Mouse (Mus musculus): ENCODE measurements around the gene Tle3. TPM values are rescaled to one million over a fixed set of nuclear protein-coding genes. Genes with fewer than 3 reads are reported as not detected.
A peak's percentile ranks its signal among the peaks of the same experiment; 100 is the strongest.

Gene Tle3
- polyA plus RNA-seq, 1 experiment from 2014 or later, result 48.7 TPM

DNA sequence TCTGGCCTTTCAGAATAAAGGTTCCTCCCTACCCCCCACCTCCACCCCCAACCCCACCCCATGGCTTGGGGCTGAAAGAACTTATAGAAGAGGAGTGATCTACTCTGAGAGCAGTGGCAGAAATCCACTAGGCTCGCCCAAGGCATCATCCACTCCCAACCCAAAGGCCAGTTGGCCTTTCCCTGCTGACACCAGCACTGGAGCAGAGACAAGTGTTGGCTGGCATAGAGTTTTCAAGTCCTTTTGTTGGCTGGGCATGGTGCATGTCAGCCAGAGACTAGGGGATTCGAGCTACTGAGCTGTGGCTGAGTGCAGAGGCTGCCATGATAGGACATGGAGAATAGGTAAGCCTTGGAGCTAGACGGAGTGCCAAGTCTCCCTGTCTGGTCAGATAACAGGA is 9.3 kb downstream of the Tle3 start:
- peaks cover 83% of the 10 kb centered on the region for H3K36me3 ChIP-seq
- H3K27me3 ChIP-seq (ENCODE audit: low read depth, poor library complexity, severe bottlenecking), result peaks cover 31% of the 10 kb centered on the region
- WGBS, result 88% methylated on average over 3 of the region's 3 CpGs
- H3K4me1 ChIP-seq, result peaks cover 100% of the 10 kb centered on the region
- 0 out of 2 replicates have a peak overlapping the region, but pooled peaks have one; percentile 7 for H3K4me3 ChIP-seq
- no peak for DNase-seq (ENCODE audit: low spot score)
- no peaks in the 10 kb centered on the region for H3K9me3 ChIP-seq (replicated peaks)
- no peak overlapping the region for H3K27ac ChIP-seq (replicated peaks)

DNA sequence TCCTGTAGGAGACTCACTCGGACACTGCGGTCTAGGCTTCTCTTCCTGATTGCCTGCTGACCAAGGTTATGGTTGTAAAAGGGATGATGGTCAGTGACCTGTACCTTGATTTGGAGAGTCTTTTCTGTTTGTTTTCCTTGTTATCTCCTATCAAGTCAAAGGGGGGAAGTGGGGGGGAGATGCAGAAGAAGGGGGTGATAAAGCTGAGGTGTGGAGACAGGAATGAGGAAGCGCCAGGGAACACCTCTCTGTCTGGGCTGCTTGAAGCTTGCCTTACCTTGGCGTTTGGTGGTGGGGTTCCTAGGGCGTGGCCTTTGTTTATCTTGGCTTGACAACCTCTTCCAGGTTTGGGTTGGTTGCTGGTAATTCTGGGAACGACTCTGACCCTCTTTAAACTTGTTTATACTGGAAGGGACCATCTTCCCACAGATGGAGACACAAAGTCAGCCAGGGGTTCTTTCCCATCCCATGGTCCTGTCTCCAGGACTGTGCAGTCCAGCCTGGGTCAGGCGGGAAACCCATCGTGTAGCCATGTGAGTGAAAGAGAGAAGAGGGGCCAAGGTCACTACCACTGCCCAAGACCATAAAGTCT is 10.5 kb downstream of the Tle3 start:
- H3K27ac ChIP-seq (replicated peaks), result 0 out of 2 replicates have a peak overlapping the region, but pooled peaks have one; percentile 14
- H3K4me3 ChIP-seq, result 0 out of 2 replicates have a peak overlapping the region, but pooled peaks have one; percentile 14
- no peaks in the 10 kb centered on the region for H3K9me3 ChIP-seq (replicated peaks)
- 81% methylated on average over 8 of the region's 8 CpGs for WGBS
- peaks cover 84% of the 10 kb centered on the region for H3K36me3 ChIP-seq
- no peak for DNase-seq (ENCODE audit: low spot score)
- peaks cover 100% of the 10 kb centered on the region for H3K4me1 ChIP-seq
- H3K27me3 ChIP-seq (ENCODE audit: low read depth, poor library complexity, severe bottlenecking), result peaks cover 34% of the 10 kb centered on the region

DNA sequence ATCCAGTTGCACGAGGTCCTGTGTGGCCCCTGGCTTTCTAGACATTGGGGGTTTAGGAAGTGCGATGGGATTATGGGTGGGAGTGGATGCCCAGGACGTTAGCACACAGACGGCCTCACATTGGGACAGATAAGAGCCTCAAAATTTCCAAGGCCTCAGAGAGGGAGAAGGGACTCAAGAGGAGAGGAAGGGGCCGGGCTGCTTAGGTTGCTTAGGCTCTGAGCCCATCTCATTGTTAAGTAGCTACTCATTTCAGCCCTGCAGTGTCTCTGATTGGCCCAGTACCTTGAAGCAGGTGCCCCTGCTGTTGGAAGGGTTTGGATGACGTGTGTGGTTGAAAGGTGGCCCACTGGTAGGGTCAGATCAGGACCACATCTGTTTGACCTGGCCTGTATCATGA is 11.9 kb downstream of the Tle3 start:
- WGBS, result 17% methylated on average over 6 of the region's 6 CpGs
- peak overlapping the region; percentile 83 for H3K27ac ChIP-seq (replicated peaks)

DNA sequence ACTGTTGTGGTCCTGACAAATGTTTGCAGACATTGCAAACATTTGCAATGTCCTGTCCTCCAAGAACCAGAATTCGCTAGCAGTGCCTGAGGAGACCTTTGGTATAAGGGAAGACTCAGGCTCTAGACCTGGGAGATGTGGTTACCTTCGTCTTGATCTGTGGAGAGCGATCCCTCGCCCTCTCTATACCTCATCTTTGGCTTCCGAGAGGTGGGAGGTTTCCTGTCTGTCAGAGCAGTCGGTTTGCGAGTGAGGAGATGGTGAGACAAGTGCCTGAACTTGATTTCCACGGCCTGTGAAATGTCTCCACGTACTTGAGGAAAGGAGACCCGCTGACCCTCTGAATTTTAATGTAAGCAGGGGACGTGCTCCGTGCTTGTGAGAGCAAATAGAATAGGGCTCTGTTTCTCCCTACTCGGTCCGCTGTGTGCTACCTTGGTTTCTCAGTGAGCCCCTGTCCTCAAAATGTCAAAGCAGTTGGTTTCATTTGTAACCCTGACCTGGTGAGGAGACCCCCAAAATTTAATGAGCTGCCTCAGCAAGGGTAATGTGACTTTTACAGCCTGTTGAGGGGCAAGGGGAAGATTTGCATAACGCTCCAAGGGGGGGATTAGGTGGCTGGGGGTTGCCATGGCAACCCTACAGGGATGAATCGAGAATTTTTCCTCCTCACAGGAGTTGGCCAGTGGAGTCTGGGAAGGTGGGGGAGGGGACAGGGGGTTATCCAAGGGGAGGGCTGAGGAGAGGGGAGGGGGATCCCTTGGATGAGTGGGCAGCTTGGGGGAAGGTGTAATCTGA is 12.7 kb downstream of the Tle3 start:
- Histone ChIP-seq H3K27ac (replicated peaks) (peak overlapping the region; percentile 83), H3K4me1 (peaks cover 100% of the 10 kb centered on the region), H3K36me3 (peaks cover 86% of the 10 kb centered on the region), H3K4me3 (peak overlapping the region; percentile 46), H3K27me3 (ENCODE audit: low read depth, poor library complexity, severe bottlenecking) (peaks cover 28% of the 10 kb centered on the region), H3K9me3 (replicated peaks) (no peaks in the 10 kb centered on the region)
- DNase-seq (ENCODE audit: low spot score), result peak; percentile 92
- WGBS, result 4% methylated on average over 16 of the region's 16 CpGs

More for the DNA sequence above, 11.9 kb downstream of the Tle3 start:
- Histone ChIP-seq H3K4me3 (peak overlapping the region; percentile 46), H3K27me3 (ENCODE audit: low read depth, poor library complexity, severe bottlenecking) (peaks cover 34% of the 10 kb centered on the region), H3K9me3 (replicated peaks) (no peaks in the 10 kb centered on the region), H3K36me3 (peaks cover 86% of the 10 kb centered on the region), H3K4me1 (peaks cover 100% of the 10 kb centered on the region)
- DNase-seq (ENCODE audit: low spot score), result no peak

DNA sequence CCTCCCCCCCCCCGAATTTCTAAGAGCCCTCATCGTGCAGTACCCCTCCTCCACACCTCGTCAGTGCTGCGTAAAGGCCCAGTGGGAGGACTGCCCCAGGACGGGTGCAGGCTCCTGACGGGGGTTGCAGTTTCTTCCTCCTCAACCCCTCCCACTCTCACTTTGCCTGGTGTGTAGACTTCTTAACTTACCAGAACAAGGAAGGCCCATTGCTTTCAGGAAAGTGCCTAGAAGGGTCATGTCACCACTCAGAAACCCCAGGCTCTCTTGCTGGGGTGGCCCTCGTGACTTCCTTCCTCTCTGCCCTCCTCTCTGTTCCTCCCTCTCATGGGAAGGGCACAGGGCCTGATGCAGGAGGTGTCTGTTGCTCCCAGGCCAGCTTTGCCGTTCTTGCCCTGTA is 13.6 kb downstream of the Tle3 start:
- Histone ChIP-seq H3K4me1 (peaks cover 100% of the 10 kb centered on the region), H3K27ac (replicated peaks) (peak overlapping the region; percentile 83), H3K27me3 (ENCODE audit: low read depth, poor library complexity, severe bottlenecking) (peaks cover 28% of the 10 kb centered on the region), H3K9me3 (replicated peaks) (no peaks in the 10 kb centered on the region), H3K4me3 (peak overlapping the region; percentile 46), H3K36me3 (peaks cover 86% of the 10 kb centered on the region)
- WGBS, result 7% methylated on average over 8 of the region's 8 CpGs
- no peak for DNase-seq (ENCODE audit: low spot score)

DNA sequence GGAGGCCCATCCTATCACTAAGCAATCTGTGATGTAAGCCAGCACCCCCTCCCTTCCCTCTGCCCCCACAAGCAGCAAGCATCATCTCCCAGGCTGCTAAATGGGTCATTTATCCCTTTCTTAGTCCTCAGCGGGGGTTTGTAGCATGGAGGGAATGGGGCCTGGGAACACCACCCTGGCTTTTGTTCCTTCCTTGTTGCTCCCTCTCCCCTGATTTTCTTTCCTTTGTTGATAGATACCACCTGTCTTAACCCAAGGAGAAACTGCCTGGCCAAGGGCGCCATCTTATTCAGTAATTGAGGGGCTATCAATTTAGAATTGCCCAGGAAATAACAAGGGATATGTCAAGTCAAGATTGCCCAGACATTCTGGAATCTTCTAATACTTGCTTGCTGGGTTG is 14.1 kb downstream of the Tle3 start:
- Histone ChIP-seq H3K27ac (replicated peaks) (peak overlapping the region; percentile 83), H3K9me3 (replicated peaks) (no peaks in the 10 kb centered on the region), H3K36me3 (peaks cover 86% of the 10 kb centered on the region), H3K27me3 (ENCODE audit: low read depth, poor library complexity, severe bottlenecking) (peaks cover 25% of the 10 kb centered on the region), H3K4me3 (peak overlapping the region; percentile 46; the same call in 1 of the 2 replicates), H3K4me1 (peaks cover 100% of the 10 kb centered on the region)
- DNase-seq (ENCODE audit: low spot score), result no peak
- 33% methylated on average over 2 of the region's 2 CpGs for WGBS

DNA sequence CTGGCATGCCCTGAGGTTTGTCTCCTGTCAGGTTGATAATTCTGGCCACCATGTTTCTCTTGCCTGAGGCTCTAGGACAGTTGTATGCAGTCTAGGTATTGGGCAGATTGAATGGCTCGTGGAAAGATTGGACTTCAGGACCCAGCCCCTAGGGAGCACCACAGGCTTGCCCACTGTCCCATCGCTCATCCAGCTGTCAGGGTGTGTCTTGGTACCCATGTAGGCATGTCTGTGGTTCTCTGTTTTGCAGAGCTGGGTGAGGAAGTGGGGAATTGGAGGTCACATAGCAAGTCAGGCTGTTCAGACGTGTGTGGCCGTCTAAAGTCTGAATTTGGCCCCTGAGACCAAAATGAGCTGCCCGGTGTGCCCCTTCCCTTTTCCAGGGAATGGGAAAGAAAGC is 15.6 kb downstream of the Tle3 start:
- no peak for DNase-seq (ENCODE audit: low spot score)
- Histone ChIP-seq H3K27me3 (ENCODE audit: low read depth, poor library complexity, severe bottlenecking) (peaks cover 11% of the 10 kb centered on the region; the same call in 1 of the 2 replicates), H3K4me1 (peaks cover 100% of the 10 kb centered on the region), H3K4me3 (0 out of 2 replicates have a peak overlapping the region, but pooled peaks have one; percentile 7), H3K9me3 (replicated peaks) (no peaks in the 10 kb centered on the region), H3K27ac (replicated peaks) (peak overlapping the region; percentile 59), H3K36me3 (peaks cover 86% of the 10 kb centered on the region)
- WGBS, result 71% methylated on average over 5 of the region's 5 CpGs

DNA sequence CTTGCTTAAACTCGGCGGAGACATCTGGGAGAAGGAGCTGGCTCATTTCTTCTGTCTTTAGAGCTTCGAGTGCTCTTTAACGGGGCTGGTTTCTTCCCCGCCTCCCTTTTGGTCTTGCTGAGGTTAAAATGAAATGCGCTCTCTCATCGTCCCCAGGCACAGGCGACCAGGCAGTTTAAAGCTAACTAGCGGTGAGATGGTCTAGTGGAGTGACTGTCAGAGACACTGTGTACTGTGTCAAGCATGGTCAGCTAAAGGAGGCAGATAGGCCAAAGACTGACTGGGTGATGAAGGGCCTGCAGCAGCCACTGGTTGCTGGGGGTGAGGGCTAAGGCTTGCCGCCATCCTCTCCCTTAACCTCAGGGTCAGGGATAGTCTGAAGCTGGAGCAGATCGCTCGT is 16.0 kb downstream of the Tle3 start:
- Histone ChIP-seq H3K9me3 (replicated peaks) (no peaks in the 10 kb centered on the region), H3K4me3 (peak overlapping the region; percentile 7; the same call in 1 of the 2 replicates), H3K36me3 (peaks cover 86% of the 10 kb centered on the region), H3K4me1 (peaks cover 100% of the 10 kb centered on the region), H3K27me3 (ENCODE audit: low read depth, poor library complexity, severe bottlenecking) (peaks cover 8% of the 10 kb centered on the region; the same call in 1 of the 2 replicates), H3K27ac (replicated peaks) (peak overlapping the region; percentile 59)
- 52% methylated on average over 12 of the region's 12 CpGs for WGBS
- no peak for DNase-seq (ENCODE audit: low spot score)

DNA sequence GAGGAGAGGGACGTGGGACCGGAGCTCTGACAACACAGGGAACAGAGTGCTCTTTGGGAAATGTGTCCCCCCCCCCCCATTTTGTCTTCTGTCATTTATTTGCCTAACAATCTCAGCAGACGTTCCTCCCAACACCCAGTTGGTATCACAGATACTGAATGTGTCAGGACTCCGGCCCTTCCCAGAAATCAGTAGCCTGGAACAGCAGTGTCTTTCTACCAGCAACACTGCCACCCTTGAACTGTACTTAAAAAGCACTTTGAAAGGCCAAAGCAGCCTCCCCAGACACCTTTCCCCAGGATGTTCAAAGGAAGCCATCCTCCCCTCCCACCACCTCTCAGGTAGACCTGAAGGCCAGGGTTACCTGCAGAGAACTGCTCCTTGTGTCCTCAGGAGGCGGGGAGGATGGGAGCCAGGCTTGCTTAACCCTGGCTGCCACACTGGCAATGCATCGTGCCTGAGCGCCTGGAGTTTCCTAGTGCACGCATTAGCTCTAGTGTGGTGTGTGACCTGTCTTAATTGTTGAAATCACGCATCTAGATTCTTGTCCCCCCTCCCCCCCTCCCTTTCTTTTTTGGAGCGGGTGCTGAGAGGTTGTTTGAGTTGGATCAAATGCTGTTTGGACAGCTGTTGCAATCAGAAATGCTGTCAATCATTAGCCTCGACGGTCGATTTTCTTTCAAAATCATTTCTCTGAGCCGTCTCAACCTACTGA is 16.7 kb downstream of the Tle3 start:
- H3K9me3 ChIP-seq (replicated peaks), result no peaks in the 10 kb centered on the region
- peaks cover 100% of the 10 kb centered on the region for H3K4me1 ChIP-seq
- H3K27me3 ChIP-seq (ENCODE audit: low read depth, poor library complexity, severe bottlenecking), result peaks cover 11% of the 10 kb centered on the region; the same call in 1 of the 2 replicates
- 51% methylated on average over 14 of the region's 14 CpGs for whole genome bisulfite sequencing
- peak overlapping the region; percentile 16; the same call in 1 of the 2 replicates for H3K4me3 ChIP-seq
- H3K36me3 ChIP-seq, result peaks cover 86% of the 10 kb centered on the region
- no peak for DNase-seq (ENCODE audit: low spot score)
- H3K27ac ChIP-seq (replicated peaks), result peak overlapping the region; percentile 59

DNA sequence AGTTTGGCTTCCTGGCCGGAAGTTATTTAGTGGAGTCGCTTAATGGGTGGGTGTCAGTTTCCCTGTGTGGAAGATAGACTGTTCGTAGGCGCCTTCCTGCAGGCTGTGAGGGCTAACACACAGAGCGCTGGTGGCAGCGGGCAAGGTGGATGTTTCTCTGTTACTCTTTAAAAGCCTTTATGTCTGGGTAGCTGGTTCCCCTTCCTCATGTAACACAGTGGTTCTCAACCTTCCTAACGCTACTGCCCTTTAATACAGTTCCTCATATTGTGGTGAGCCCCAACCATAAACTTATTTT is 17.2 kb downstream of the Tle3 start:
- peaks cover 86% of the 10 kb centered on the region for H3K36me3 ChIP-seq
- no peak overlapping the region for H3K4me3 ChIP-seq
- H3K4me1 ChIP-seq, result peaks cover 100% of the 10 kb centered on the region
- H3K27me3 ChIP-seq (ENCODE audit: low read depth, poor library complexity, severe bottlenecking), result peaks cover 17% of the 10 kb centered on the region; the same call in 1 of the 2 replicates
- DNase-seq (ENCODE audit: low spot score), result no peak
- H3K27ac ChIP-seq (replicated peaks), result no peak overlapping the region
- 83% methylated on average over 7 of the region's 7 CpGs for WGBS
- no peaks in the 10 kb centered on the region for H3K9me3 ChIP-seq (replicated peaks)

DNA sequence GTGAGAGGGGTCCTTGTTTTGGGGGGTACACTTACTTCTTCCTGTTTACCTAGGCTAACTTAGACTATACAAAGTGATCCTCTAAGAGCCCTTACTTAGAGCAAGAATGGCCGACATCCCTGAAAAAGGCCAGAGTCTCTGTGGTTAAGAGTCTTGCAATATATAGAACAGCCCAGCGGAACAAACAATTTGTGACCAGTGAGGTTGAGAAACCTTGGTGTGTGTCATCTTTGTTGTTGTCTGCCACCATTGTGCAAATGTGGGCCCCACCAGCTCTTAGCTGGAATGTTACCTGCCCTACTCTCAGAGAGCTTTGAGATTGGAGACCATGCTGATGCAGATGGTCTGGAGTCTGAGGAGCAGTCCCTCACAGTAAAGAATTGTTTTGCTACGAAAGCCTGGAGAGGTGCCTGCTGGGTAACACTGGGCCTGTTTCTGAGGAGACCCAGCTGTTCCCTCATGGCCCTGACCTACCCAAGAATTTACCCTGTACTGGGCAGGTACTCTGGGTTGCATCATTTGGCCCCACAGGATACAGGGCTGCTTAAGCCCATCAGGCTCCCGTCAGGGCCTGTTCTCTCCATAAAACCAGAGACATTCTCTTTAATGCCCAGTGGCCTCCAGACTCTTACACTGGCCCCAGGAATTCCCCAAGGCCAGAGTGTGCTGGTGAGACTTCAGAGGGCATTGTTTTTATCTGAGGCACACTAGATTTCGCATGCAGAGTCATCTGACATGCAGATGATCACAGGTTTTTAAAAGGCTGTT is 19.6 kb downstream of the Tle3 start:
- Histone ChIP-seq H3K9me3 (replicated peaks) (no peaks in the 10 kb centered on the region), H3K4me3 (no peak overlapping the region), H3K27me3 (ENCODE audit: low read depth, poor library complexity, severe bottlenecking) (peaks cover 25% of the 10 kb centered on the region; the same call in 1 of the 2 replicates), H3K36me3 (peaks cover 100% of the 10 kb centered on the region), H3K4me1 (peaks cover 100% of the 10 kb centered on the region), H3K27ac (replicated peaks) (no peak overlapping the region; the same call in 1 of the 2 replicates)
- WGBS, result 69% methylated on average over 5 of the region's 5 CpGs
- DNase-seq (ENCODE audit: low spot score), result no peak

DNA sequence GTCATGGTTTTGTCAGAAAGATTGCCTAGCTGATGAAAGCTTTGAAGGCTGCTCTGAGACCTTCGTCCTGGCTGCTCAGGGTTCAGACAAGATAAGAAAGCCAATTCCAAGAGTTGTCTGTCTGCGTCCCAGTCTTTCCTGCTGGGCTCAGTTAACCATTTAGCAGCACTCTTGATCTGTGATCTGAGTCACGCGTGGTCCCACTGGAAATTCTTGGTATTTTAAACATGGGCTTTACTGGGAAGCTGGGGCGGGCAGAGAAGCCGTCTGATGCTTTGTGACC is 20.1 kb downstream of the Tle3 start:
- H3K4me3 ChIP-seq, result no peak overlapping the region
- WGBS, result 57% methylated on average over 6 of the region's 6 CpGs
- no peak for DNase-seq (ENCODE audit: low spot score)
- H3K27ac ChIP-seq (replicated peaks), result peak overlapping the region; percentile 24; the same call in 1 of the 2 replicates
- peaks cover 100% of the 10 kb centered on the region for H3K4me1 ChIP-seq
- no peaks in the 10 kb centered on the region for H3K9me3 ChIP-seq (replicated peaks)
- H3K27me3 ChIP-seq (ENCODE audit: low read depth, poor library complexity, severe bottlenecking), result peaks cover 21% of the 10 kb centered on the region; the same call in 1 of the 2 replicates
- H3K36me3 ChIP-seq, result peaks cover 100% of the 10 kb centered on the region

All from midbrain, embryonic 10.5 days (tissue).